In genomic region chr15:64627258-64627657, GRCm38 (mm10) we compare ENCODE assay signal across 8 mouse cellular contexts.
DNase-seq lines count a peak whose midpoint lies in the region; ATAC-seq lines count a peak whose summit lies in the region.

No protein-coding gene starts in this region.

- peak; percentile 76 for DNase-seq in adipocyte (ENCODE audit: low spot score)
- peak; percentile 68 to 71 for DNase-seq in cerebellum, postnatal 36 days
- DNase-seq in gastrocnemius, adult 8-10 months (ENCODE audit: low spot score in 2 of 2), result peak; percentile 36 to 43
- DNase-seq in hindlimb bud, embryonic 11.5 days (ENCODE audit: extremely low spot score, low read depth, low spot score), result peak; percentile 26
- DNase-seq in left cerebral cortex, adult 11 months (ENCODE audit: low spot score), result peak; percentile 63
- peak; percentile 68 for DNase-seq in right cerebral cortex, postnatal 14 days
- peak; percentile 60 to 78 for DNase-seq in urinary bladder, postnatal 4 days (ENCODE audit: low spot score in 2 of 2)

- peak; percentile 89 for ATAC-seq in megakaryocyte progenitor cell, adult 5-6 weeks (replicated peaks; ENCODE audit: poor library complexity)

Comparison
In these comparisons a context has a peak if more than half of its experiments do, and no peak if none do; other contexts are left out.
1. Peak in every context shown above with its lines: DNase-seq and ATAC-seq.
2. DNase-seq: peak in every context shown above with its lines; median percentile 76 in adipocyte; 70 in cerebellum, postnatal 36 days; 69 in urinary bladder, postnatal 4 days; 68 in right cerebral cortex, postnatal 14 days; 63 in left cerebral cortex, adult 11 months; 40 in gastrocnemius, adult 8-10 months; 26 in hindlimb bud, embryonic 11.5 days.